Mouse (Mus musculus): ENCODE data around the gene Glud1.

DNA sequence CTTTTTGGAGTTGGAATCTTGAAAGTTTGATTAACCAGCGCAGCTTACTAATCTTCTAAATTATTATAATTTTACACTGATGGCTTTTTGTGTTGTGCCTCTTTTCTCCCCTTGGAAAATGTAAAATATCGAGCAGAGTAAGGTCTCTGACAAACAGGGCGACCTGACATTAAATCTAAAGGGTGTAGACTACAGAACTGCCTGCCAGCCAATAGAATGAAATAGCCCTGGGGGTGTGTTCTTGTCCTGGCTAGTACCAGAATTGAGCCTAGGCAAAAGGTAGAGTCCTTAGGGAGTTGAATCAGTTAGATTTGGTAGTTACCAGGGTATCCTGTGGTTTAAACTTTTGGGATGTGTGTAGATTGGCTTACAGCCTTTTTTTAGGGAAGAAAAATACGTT is 1.2 kb downstream of the Glud1 start:
- TF ChIP-seq CTCF (IDR thresholded peaks at IDR 0.05; ENCODE audit: borderline replicate concordance, control insufficient read depth, extremely low read depth, insufficient read depth, low read length, poor library complexity) (no peak), POLR2A (IDR thresholded peaks at IDR 0.05; ENCODE audit: control insufficient read depth, extremely low read depth, insufficient read depth, low read length, poor library complexity) (no peak)
